Mouse (Mus musculus) adrenal gland, adult 2 months (tissue): ENCODE data around the gene Arhgap4. TPM values are rescaled to one million over a fixed set of nuclear protein-coding genes. Genes with fewer than 3 reads are reported as not detected.

ENCODE experiments used
- polyA plus RNA-seq: library from polyadenylated mRNA; depleted of rRNA; stranded (reverse); fragments of >200 nt; gene quantifications from 2 replicates; pipeline ENCODE4 v1.2.3, GENCODE M21; 2012; rRNA removed
- total RNA-seq, 2 experiments: library from RNA; stranded (reverse); gene quantifications; 2 replicates each; pipeline ENCODE4 v1.2.3; 2021

Gene Arhgap4
- total and polyA plus RNA-seq, 3 experiments: 3.2 to 9.9 (median 4.0) TPM

Other genes starting within 250 kb of the Arhgap4 start
- gene Slc6a8, start 248.7 kb downstream of the Arhgap4 start, total RNA-seq: 100 to 1,000 TPM in 1 of 2 experiments, 10 to 100 TPM in 1; 73.8 to 137 TPM
- gene Slc6a8, start 248.7 kb downstream of the Arhgap4 start, polyA plus RNA-seq: 82.6 and 101 TPM in 2 replicates
- gene Bcap31, start 205.7 kb downstream of the Arhgap4 start, total RNA-seq: 100 to 1,000 TPM; 271 to 301 TPM
- gene Bcap31, start 205.7 kb downstream of the Arhgap4 start, polyA plus RNA-seq: 24.3 and 30.1 TPM in 2 replicates
- gene Abcd1, start 205.3 kb downstream of the Arhgap4 start, total RNA-seq: 10 to 100 TPM; 28.1 to 29.6 TPM
- gene Abcd1, start 205.3 kb downstream of the Arhgap4 start, polyA plus RNA-seq: 35.2 and 41.1 TPM in 2 replicates
- under 1 TPM; 0.41 to 0.49 TPM for gene Plxnb3, start 164.8 kb downstream of the Arhgap4 start, total RNA-seq
- gene Plxnb3, start 164.8 kb downstream of the Arhgap4 start, polyA plus RNA-seq: 1.2 and 1.5 TPM in 2 replicates
- gene Srpk3, start 147.5 kb downstream of the Arhgap4 start, total RNA-seq: under 1 TPM; 0.20 to 0.41 TPM
- 1.1 and 1.3 TPM in 2 replicates for gene Srpk3, start 147.5 kb downstream of the Arhgap4 start, polyA plus RNA-seq
- 100 to 1,000 TPM; 521 to 581 TPM for gene Idh3g, start 135.0 kb downstream of the Arhgap4 start, total RNA-seq
- 256 and 277 TPM in 2 replicates for gene Idh3g, start 135.0 kb downstream of the Arhgap4 start, polyA plus RNA-seq
- gene Ssr4, start 134.8 kb downstream of the Arhgap4 start, total RNA-seq: 100 to 1,000 TPM; 163 to 177 TPM
- 257 and 339 TPM in 2 replicates for gene Ssr4, start 134.8 kb downstream of the Arhgap4 start, polyA plus RNA-seq
- 1 to 10 TPM; 2.8 to 7.0 TPM for gene Pdzd4, start 96.9 kb downstream of the Arhgap4 start, total RNA-seq
- gene Pdzd4, start 96.9 kb downstream of the Arhgap4 start, polyA plus RNA-seq: 1.9 and 3.0 TPM in 2 replicates
- gene Avpr2, start 29.8 kb downstream of the Arhgap4 start, total RNA-seq: not detected
- not detected in 2 replicates for gene Avpr2, start 29.8 kb downstream of the Arhgap4 start, polyA plus RNA-seq
- gene L1cam, start 25.8 kb downstream of the Arhgap4 start, total RNA-seq: 1 to 10 TPM; 8.6 to 9.7 TPM
- gene L1cam, start 25.8 kb downstream of the Arhgap4 start, polyA plus RNA-seq: 2.6 and 4.4 TPM in 2 replicates
- 10 to 100 TPM; 69.6 to 93.8 TPM for gene Naa10, start 74 bp upstream of the Arhgap4 start, total RNA-seq
- gene Naa10, start 74 bp upstream of the Arhgap4 start, polyA plus RNA-seq: 53.6 and 56.1 TPM in 2 replicates
- 10 to 100 TPM; 20.2 to 29.6 TPM for gene Renbp, start 9.0 kb upstream of the Arhgap4 start, total RNA-seq
- 3.1 and 4.3 TPM in 2 replicates for gene Renbp, start 9.0 kb upstream of the Arhgap4 start, polyA plus RNA-seq
- gene Hcfc1, start 44.5 kb upstream of the Arhgap4 start, total RNA-seq: 10 to 100 TPM; 44.2 to 66.4 TPM
- gene Hcfc1, start 44.5 kb upstream of the Arhgap4 start, polyA plus RNA-seq: 73.8 and 113 TPM in 2 replicates
- 100 to 1,000 TPM; 113 to 130 TPM for gene Irak1, start 102.0 kb upstream of the Arhgap4 start, total RNA-seq
- 586 and 733 TPM in 2 replicates for gene Irak1, start 102.0 kb upstream of the Arhgap4 start, polyA plus RNA-seq
- gene Opn1mw, start 205.6 kb upstream of the Arhgap4 start, total RNA-seq: not detected
- not detected in 2 replicates for gene Opn1mw, start 205.6 kb upstream of the Arhgap4 start, polyA plus RNA-seq
- gene Mecp2, start 213.5 kb upstream of the Arhgap4 start, total RNA-seq: 10 to 100 TPM; 31.3 to 34.8 TPM
- gene Mecp2, start 213.5 kb upstream of the Arhgap4 start, polyA plus RNA-seq: 3.7 and 4.7 TPM in 2 replicates
- not detected for gene Tex28, start 246.0 kb upstream of the Arhgap4 start, total RNA-seq
- gene Tex28, start 246.0 kb upstream of the Arhgap4 start, polyA plus RNA-seq: not detected in 2 replicates